Mouse (Mus musculus): ENCODE data around the gene Fam243. TPM values are rescaled to one million over a fixed set of nuclear protein-coding genes. Genes with fewer than 3 reads are reported as not detected.

The Fam243 gene
- total RNA-seq, 2 experiments from 2014 or later = 0.87 to 1.1 TPM

GRCm38 (mm10) chr16:92319353-92320109 is 1.7 kb downstream of the Fam243 start:
- peak; percentile 27 to 48 for DNase-seq

GRCm38 (mm10) chr16:92316049-92316738 is 5.0 kb downstream of the Fam243 start:
- DNase-seq = no peak

- peak; percentile 21 to 50 for DNase-seq
Measured at GRCm38 (mm10) chr16:92313953-92314741, 7.1 kb downstream of the Fam243 start.

GRCm38 (mm10) chr16:92309126-92309525 is 12.1 kb downstream of the Fam243 start:
- no peak for DNase-seq

GRCm38 (mm10) chr16:92307947-92308346 is 13.3 kb downstream of the Fam243 start:
- DNase-seq = no peak

GRCm38 (mm10) chr16:92305519-92305918 is 15.7 kb downstream of the Fam243 start:
- DNase-seq = no peak

- DNase-seq = no peak
Measured at GRCm38 (mm10) chr16:92302506-92302905, 18.7 kb downstream of the Fam243 start.

- peak; percentile 50 to 59 for DNase-seq
Measured at GRCm38 (mm10) chr16:92301989-92302388, 19.3 kb downstream of the Fam243 start.

- no peak for DNase-seq
Measured at GRCm38 (mm10) chr16:92301412-92301806, 19.8 kb downstream of the Fam243 start.

GRCm38 (mm10) chr16:92300649-92301411 is 20.4 kb downstream of the Fam243 start, which contains the start of gene Smim11:
TSS of gene Smim11 (plus strand) at chr16:92301286.
- DNase-seq = peak; percentile 97 to 99

GRCm38 (mm10) chr16:92295328-92295727 is 25.9 kb downstream of the Fam243 start:
- DNase-seq = no peak

- DNase-seq = no peak
Measured at GRCm38 (mm10) chr16:92294267-92294970, 26.8 kb downstream of the Fam243 start.

GRCm38 (mm10) chr16:92292101-92292500 is 29.1 kb downstream of the Fam243 start, which contains the start of gene Kcne2:
TSS of gene Kcne2 (plus strand) at chr16:92292389.
- no peak for DNase-seq

GRCm38 (mm10) chr16:92290045-92290444 is 31.2 kb downstream of the Fam243 start:
- DNase-seq = no peak

- DNase-seq = no peak
Measured at GRCm38 (mm10) chr16:92288778-92289177, 32.5 kb downstream of the Fam243 start.

- DNase-seq = peak; percentile 66 to 94
Measured at GRCm38 (mm10) chr16:92286609-92287008, 34.6 kb downstream of the Fam243 start.

GRCm38 (mm10) chr16:92285068-92285467 is 36.2 kb downstream of the Fam243 start:
- no peak for DNase-seq

GRCm38 (mm10) chr16:92282671-92283070 is 38.6 kb downstream of the Fam243 start:
- peak in 1 of 2 experiments; percentile 13 for DNase-seq

- peak; percentile 12 to 28 for DNase-seq
Measured at GRCm38 (mm10) chr16:92275526-92275925, 45.7 kb downstream of the Fam243 start.

GRCm38 (mm10) chr16:92274516-92274915 is 46.7 kb downstream of the Fam243 start:
- DNase-seq = no peak
